Mouse (Mus musculus) limb, embryonic 15.5 days (tissue): Measurements from ENCODE around the gene Efna5. TPM values are rescaled to one million over a fixed set of nuclear protein-coding genes. Genes with fewer than 3 reads are reported as not detected.
A peak's percentile ranks its signal among the peaks of the same experiment; 100 is the strongest.

Experiments
- ATAC-seq: fragments of 200-750 bp; cut with Nextera tagmentation; 2 replicates; pipeline ENCODE4 v1.8.0; 2017; ENCODE audit warnings: low read depth, moderate TSS enrichment; ENCODE audit not compliant: insufficient number of reproducible peaks, low FRiP score, low TSS enrichment
- H3K27ac ChIP-seq: fragments of 300-500 bp; sonication (generic); 2 replicates; pipeline ENCODE4 v1.5.1; 2015; ENCODE audit warnings: moderate library complexity, mild to moderate bottlenecking, inconsistent platforms
- H3K27me3 ChIP-seq: fragments of 300-500 bp; sonication (generic); 2 replicates; pipeline ENCODE4 v1.6.1; 2015; ENCODE audit warnings: inconsistent platforms
- H3K36me3 ChIP-seq: fragments of 300-500 bp; sonication (generic); 2 replicates; pipeline ENCODE4 v1.6.1; 2015; ENCODE audit warnings: inconsistent platforms
- H3K4me1 ChIP-seq: fragments of 300-500 bp; sonication (generic); 2 replicates; pipeline ENCODE4 v1.6.1; 2015; ENCODE audit warnings: inconsistent platforms
- H3K4me2 ChIP-seq: fragments of 300-500 bp; sonication (generic); 2 replicates; pipeline ENCODE4 v1.6.1; 2015; ENCODE audit warnings: mild to moderate bottlenecking, inconsistent platforms
- H3K4me3 ChIP-seq: fragments of 300-500 bp; sonication (generic); 2 replicates; pipeline ENCODE4 v1.5.1; 2015; ENCODE audit warnings: mild to moderate bottlenecking, inconsistent platforms
- H3K9ac ChIP-seq: fragments of 300-500 bp; sonication (generic); 2 replicates; pipeline ENCODE4 v1.6.1; 2015; ENCODE audit warnings: inconsistent platforms
- H3K9me3 ChIP-seq: fragments of 300-500 bp; sonication (generic); 2 replicates; pipeline ENCODE4 v1.6.1; 2016; ENCODE audit warnings: inconsistent platforms
- WGBS: fragments of 180-500 bp; shearing (Covaris S2); methylation state at CpG from one replicate; pipeline ENCODE4 v1.1.7; 2015; 5-methylcytosine and 5-hydroxymethylcytosine counted together
- polyA plus RNA-seq: library from polyadenylated mRNA; unstranded; fragments of >200 nt; fragmentation: Nextera tagmentation; extraction: Ambion mirVana; gene quantifications from 2 replicates; pipeline ENCODE4 v1.2.1, GENCODE M21; 2015

Gene Efna5
- polyA plus RNA-seq: 53.6 and 62.1 TPM in 2 replicates

GRCm38 (mm10) chr17:62881176-62881790 is at the start of gene Efna5:
TSS of gene Efna5 (minus strand) at chr17:62881317.
- Histone ChIP-seq H3K4me2 (peak within 1 kb of the TSS; percentile 92), H3K9me3 (no peaks in the 10 kb centered on the region), H3K4me1 (peaks cover 12% of the 10 kb centered on the region), H3K4me3 (peak within 1 kb of the TSS; percentile 79), H3K27me3 (no peaks in the 10 kb centered on the region), H3K27ac (peak within 1 kb of the TSS; percentile 98), H3K9ac (peak within 1 kb of the TSS; percentile 89), H3K36me3 (no peaks in the 10 kb centered on the region)
- ATAC-seq: no peak
- WGBS: under 1% methylated on average over 58 of the region's 68 CpGs

GRCm38 (mm10) chr17:62915304-62915703 is 34.2 kb upstream of the Efna5 start:
- Histone ChIP-seq H3K27ac (no peak overlapping the region), H3K4me2 (no peak overlapping the region), H3K4me3 (no peak overlapping the region), H3K27me3 (no peaks in the 10 kb centered on the region), H3K4me1 (no peaks in the 10 kb centered on the region), H3K9ac (no peak overlapping the region), H3K36me3 (no peaks in the 10 kb centered on the region), H3K9me3 (no peaks in the 10 kb centered on the region)
- 76% methylated on average over 4 of the region's 4 CpGs for WGBS
- no peak for ATAC-seq

DNA sequence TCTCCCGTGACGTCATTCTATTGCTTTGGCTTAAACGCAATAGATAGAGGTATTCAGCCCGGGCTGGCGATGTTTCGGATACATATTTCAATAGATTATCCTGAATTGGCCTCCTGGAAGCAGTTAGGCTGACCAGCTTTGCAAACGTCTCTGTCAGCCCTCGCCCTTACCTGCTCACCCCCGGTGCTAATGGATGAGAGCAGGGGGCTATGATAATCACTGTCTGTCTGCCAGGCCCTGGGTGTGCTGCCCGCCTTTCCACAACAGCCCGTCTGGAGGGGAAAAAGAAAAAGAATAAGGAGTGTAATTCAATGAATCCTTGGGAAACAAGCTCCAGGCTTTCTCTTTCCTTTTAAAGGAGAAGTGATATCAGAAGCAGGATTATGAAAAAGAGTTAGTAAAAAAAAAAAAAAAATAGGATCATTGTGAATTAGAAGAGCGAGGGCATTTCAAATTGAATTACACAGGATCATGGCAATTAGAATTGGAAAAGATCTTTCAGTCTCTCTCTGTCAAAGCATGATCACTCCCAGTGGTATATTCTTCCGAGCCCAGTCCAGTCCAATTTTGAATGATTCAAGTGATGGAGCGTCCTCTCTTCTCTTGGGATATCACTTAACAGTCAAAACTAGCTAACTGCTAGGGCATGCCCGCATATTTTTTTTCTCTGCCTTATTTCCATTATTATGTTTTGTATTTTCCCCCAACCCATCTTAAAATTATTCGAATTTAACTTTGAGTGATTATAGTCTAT is 24.8 kb upstream of the Efna5 start:
- WGBS: 66% methylated on average over 16 of the region's 16 CpGs
- H3K4me1 ChIP-seq: no peaks in the 10 kb centered on the region
- no peak overlapping the region for H3K27ac ChIP-seq
- no peaks in the 10 kb centered on the region for H3K36me3 ChIP-seq
- H3K4me2 ChIP-seq: no peak overlapping the region
- no peak overlapping the region for H3K4me3 ChIP-seq
- ATAC-seq: no peak
- H3K27me3 ChIP-seq: no peaks in the 10 kb centered on the region
- no peaks in the 10 kb centered on the region for H3K9me3 ChIP-seq
- no peak overlapping the region for H3K9ac ChIP-seq

GRCm38 (mm10) chr17:62899066-62899465 is 17.9 kb upstream of the Efna5 start:
- no peak overlapping the region for H3K27ac ChIP-seq
- no peaks in the 10 kb centered on the region for H3K27me3 ChIP-seq
- ATAC-seq: no peak

DNA sequence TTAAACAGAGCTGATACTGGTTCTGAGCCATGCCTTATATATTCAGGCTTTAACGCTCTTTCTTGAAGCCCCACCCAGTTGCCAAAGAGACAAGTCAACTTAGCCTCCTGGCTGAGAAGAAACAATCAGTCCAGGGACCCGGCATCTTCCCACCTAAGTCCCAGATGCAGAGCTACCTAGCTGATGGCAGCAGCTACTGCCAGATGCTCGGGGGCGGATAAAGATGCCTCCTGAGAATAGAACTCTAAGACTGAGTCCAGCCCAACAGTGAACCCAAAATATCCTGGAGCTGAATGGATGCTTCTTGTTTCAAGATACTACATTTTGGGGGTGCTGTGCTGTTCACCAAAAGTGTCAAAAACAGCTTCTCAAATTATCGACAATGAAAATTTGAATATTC is 8.9 kb upstream of the Efna5 start:
- Histone ChIP-seq H3K4me1 (no peaks in the 10 kb centered on the region), H3K27ac (no peak overlapping the region), H3K36me3 (no peaks in the 10 kb centered on the region), H3K4me3 (no peak overlapping the region), H3K9me3 (no peaks in the 10 kb centered on the region), H3K4me2 (no peak overlapping the region), H3K9ac (no peak overlapping the region), H3K27me3 (no peaks in the 10 kb centered on the region)
- 83% methylated on average over 5 of the region's 5 CpGs for WGBS
- no peak for ATAC-seq

More at GRCm38 (mm10) chr17:62899066-62899465, 17.9 kb upstream of the Efna5 start:
- H3K4me2 ChIP-seq: no peak overlapping the region
- H3K9ac ChIP-seq: no peak overlapping the region
- H3K4me3 ChIP-seq: no peak overlapping the region
- H3K4me1 ChIP-seq: 0 out of 2 replicates have a peak, but pooled peaks cover 3% of the 10 kb centered on the region
- WGBS: 68% methylated on average over 6 of the region's 6 CpGs
- no peaks in the 10 kb centered on the region for H3K9me3 ChIP-seq
- H3K36me3 ChIP-seq: no peaks in the 10 kb centered on the region

DNA sequence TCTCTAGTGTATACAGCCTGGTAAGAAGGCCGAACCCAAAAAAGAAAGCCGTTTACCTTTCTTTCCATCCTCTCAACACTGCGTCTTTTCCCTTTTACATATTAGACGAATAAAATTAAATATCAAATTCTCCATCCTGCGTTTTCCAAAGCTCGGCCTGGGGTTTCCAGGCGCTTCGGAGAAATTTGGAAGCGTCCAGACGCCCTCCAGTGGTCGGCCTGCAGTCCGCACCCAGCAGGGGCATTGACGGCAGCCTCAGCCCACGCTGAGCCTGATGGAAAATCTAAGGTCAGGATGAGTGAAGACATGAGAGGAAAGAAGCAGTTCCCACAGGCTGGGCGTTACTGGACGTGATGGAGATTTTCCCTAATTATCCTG is 3.0 kb upstream of the Efna5 start:
- Histone ChIP-seq H3K4me3 (peak overlapping the region; percentile 79), H3K27me3 (no peaks in the 10 kb centered on the region), H3K9me3 (no peaks in the 10 kb centered on the region), H3K9ac (peak overlapping the region; percentile 26), H3K4me1 (peaks cover 11% of the 10 kb centered on the region), H3K36me3 (no peaks in the 10 kb centered on the region), H3K4me2 (peak overlapping the region; percentile 92), H3K27ac (peak overlapping the region; percentile 98)
- ATAC-seq: no peak
- WGBS: under 1% methylated on average over 16 of the region's 16 CpGs

GRCm38 (mm10) chr17:62883476-62884128 is 2.5 kb upstream of the Efna5 start:
- peak overlapping the region; percentile 26 for H3K9ac ChIP-seq
- peak overlapping the region; percentile 79 for H3K4me3 ChIP-seq
- no peaks in the 10 kb centered on the region for H3K9me3 ChIP-seq
- ATAC-seq: no peak
- H3K27ac ChIP-seq: peak overlapping the region; percentile 98
- no peaks in the 10 kb centered on the region for H3K27me3 ChIP-seq
- H3K4me1 ChIP-seq: peaks cover 12% of the 10 kb centered on the region
- no peaks in the 10 kb centered on the region for H3K36me3 ChIP-seq
- H3K4me2 ChIP-seq: peak overlapping the region; percentile 92
- under 1% methylated on average over 34 of the region's 34 CpGs for WGBS

GRCm38 (mm10) chr17:62882726-62883475 is 1.8 kb upstream of the Efna5 start:
- Histone ChIP-seq H3K36me3 (no peaks in the 10 kb centered on the region), H3K4me2 (peak overlapping the region; percentile 92), H3K9ac (peak overlapping the region; percentile 89), H3K27me3 (no peaks in the 10 kb centered on the region), H3K9me3 (no peaks in the 10 kb centered on the region), H3K27ac (peak overlapping the region; percentile 98), H3K4me3 (peak overlapping the region; percentile 79), H3K4me1 (peaks cover 12% of the 10 kb centered on the region)
- peak; percentile 91 for ATAC-seq
- under 1% methylated on average over 50 of the region's 53 CpGs for WGBS

DNA sequence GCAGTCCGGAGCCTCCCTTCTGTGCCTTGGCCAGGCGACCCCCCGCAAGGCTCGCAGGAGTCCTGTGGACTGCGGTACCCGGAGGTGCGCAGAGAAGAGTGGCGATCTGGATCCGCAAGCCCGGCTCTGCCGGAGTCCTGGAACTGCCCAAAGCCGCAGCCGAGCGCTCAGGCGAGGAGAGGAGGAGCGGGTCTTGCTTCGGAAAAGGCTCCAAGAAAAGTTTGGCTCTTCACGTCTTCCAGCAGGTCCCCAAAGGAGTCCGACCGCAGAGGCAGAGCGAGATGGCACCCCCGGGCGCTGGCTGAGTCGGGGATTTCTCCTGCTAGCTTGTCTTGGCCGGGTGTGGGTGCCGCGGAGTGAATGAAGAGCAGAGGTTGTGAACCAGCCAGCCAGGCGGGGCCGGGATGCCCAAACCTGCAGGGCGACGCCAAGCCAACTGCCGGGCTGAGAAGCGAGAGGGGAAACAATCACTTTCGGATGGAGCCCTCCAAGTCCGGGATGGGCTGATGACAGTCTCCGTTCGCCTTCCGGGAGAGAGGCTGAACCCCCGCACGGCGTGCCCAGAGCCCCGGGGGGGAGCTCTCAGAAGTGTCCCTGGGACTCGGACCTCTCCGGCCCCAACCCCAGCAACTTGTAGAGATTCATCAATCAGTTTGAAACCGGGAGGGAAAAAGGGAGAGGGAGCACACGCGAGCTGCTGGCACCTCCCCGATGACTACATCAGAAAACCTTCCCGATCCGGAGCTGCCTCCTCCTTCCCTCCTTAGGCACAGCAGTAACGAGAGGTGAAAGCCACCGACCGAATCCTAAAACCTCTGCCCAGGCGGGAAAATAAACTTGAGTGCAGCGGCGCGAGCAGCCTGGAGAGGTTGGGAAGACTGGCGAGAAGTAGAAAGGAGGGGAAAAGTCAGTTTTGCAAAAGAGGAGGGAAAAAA is 941 bp upstream of the Efna5 start:
- Histone ChIP-seq H3K27ac (peak overlapping the region; percentile 98), H3K36me3 (no peaks in the 10 kb centered on the region), H3K4me2 (peak overlapping the region; percentile 92), H3K27me3 (no peaks in the 10 kb centered on the region), H3K4me3 (peak overlapping the region; percentile 79), H3K9me3 (no peaks in the 10 kb centered on the region), H3K4me1 (peaks cover 12% of the 10 kb centered on the region), H3K9ac (peak overlapping the region; percentile 89)
- WGBS: under 1% methylated on average over 58 of the region's 58 CpGs
- 0 out of 2 replicates have a peak, but pooled peaks have one; percentile 17 for ATAC-seq

DNA sequence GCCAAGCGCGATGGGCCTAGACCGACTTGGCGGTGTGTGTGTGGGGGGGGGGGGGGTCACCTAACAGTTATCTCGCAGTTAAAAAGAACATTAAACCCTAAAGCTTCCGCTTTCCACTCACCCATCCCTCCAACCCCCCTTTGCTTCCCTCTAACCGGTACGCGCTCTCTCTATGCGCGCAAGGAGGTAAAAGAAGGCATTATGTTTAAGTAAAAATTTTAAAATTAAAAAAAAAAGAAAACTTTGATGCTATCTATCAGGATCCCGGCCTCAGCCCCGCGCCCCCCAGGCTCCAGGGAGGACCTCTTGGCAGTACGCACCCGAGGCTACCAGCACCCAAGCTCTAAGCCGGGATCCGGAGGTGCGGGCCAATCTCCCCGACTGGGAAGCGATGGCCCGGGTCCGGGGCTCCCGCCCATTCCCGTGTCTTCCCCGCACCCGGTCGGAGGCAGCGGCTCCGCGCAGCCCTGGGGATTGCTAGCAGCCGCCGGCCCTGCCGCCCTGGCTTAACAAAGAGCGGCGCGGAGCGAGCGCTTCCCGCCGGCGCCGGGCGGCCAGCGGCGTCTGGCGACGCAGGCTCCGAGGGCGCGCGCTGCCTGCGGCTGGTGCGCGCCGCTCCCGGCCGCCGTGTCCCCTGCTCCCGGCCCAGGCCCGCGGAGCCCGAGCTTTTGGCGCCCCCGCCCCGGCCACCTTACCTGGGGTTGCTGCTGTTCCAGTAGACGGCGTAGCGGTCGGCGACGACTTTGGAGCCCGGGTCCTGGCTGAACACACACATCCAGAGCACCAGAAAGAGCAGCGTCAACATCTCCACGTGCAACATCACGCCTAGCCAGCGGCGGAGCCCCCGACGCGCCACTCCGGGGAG is 574 bp downstream of the Efna5 start:
- Histone ChIP-seq H3K4me2 (peak overlapping the region; percentile 92), H3K27me3 (no peaks in the 10 kb centered on the region), H3K9me3 (no peaks in the 10 kb centered on the region), H3K27ac (peak overlapping the region; percentile 98), H3K4me1 (peaks cover 16% of the 10 kb centered on the region), H3K4me3 (peak overlapping the region; percentile 79), H3K9ac (peak overlapping the region; percentile 89), H3K36me3 (no peaks in the 10 kb centered on the region)
- no peak for ATAC-seq
- WGBS: under 1% methylated on average over 80 of the region's 82 CpGs
